Mouse (Mus musculus) cerebellum, adult 2 months (tissue): Measurements from ENCODE around the gene Tubb2b. TPM values are rescaled to one million over a fixed set of nuclear protein-coding genes. Genes with fewer than 3 reads are reported as not detected.
"Not testable (repeated sequence)": the region's sequence is repeated elsewhere in the genome, so short reads cannot be mapped to it uniquely, and the experiment has no call there.

Experiments
- DNase-seq, 2 experiments: peaks; one replicate each; pipeline ENCODE4 v3.0.0; 2021
- H3K27ac ChIP-seq: fragments of 200-500 bp; 2 replicates; pipeline ENCODE4 v1.5.1; 2012; ENCODE audit warnings: low read length, control low read depth, inconsistent platforms; ENCODE audit not compliant: insufficient read depth
- H3K27me3 ChIP-seq: fragments of 200-500 bp; 2 replicates; pipeline ENCODE4 v1.6.1; 2012; ENCODE audit warnings: inconsistent platforms, mild to moderate bottlenecking, low read length, moderate library complexity; ENCODE audit not compliant: control insufficient read depth, insufficient read depth
- H3K4me1 ChIP-seq: fragments of 200-500 bp; 2 replicates; pipeline ENCODE4 v1.6.1; 2011; ENCODE audit warnings: low read length; ENCODE audit not compliant: control insufficient read depth, insufficient read depth
- H3K4me3 ChIP-seq: fragments of 200-500 bp; replicated peaks from 2 replicates; pipeline ENCODE3; 2011; ENCODE audit warnings: mild to moderate bottlenecking, low read depth, low read length, control low read depth; ENCODE audit not compliant: insufficient read depth
- CTCF ChIP-seq: fragments of 200-500 bp; IDR thresholded peaks from 2 replicates; pipeline ENCODE4 v1.5.1; 2011; ENCODE audit warnings: low read depth, mild to moderate bottlenecking, control low read depth, low read length, moderate library complexity, borderline replicate concordance; ENCODE audit not compliant: insufficient read depth
- POLR2A ChIP-seq: fragments of 200-500 bp; IDR thresholded peaks from 2 replicates; pipeline ENCODE4 v1.6.1; 2011; ENCODE audit warnings: low read length, control low read depth, borderline replicate concordance; ENCODE audit not compliant: insufficient read depth
- WGBS: fragments of 180-500 bp; shearing (Covaris S2); methylation state at CpG from one replicate; pipeline ENCODE4 v1.1.7; 2018; 5-methylcytosine and 5-hydroxymethylcytosine counted together
- polyA plus RNA-seq: library from polyadenylated mRNA; depleted of rRNA; stranded (reverse); fragments of >200 nt; gene quantifications from 2 replicates; pipeline ENCODE4 v1.2.3, GENCODE M21; 2012

The Tubb2b gene
- polyA plus RNA-seq, 1 experiment, result 224 TPM

GRCm38 (mm10) chr13:34101247-34101646 lies 29.0 kb downstream of the Tubb2b start:
- Histone ChIP-seq H3K27me3 (no peaks in the 10 kb centered on the region), H3K27ac (no peak overlapping the region), H3K4me1 (no peaks in the 10 kb centered on the region), H3K4me3 (no peak overlapping the region)
- WGBS, result 92% methylated on average over 10 of the region's 10 CpGs
- DNase-seq, result no peak
- no peak for TF ChIP-seq CTCF
- no peak for TF ChIP-seq POLR2A

- no peak overlapping the region for H3K27ac ChIP-seq
- WGBS, result 76% methylated on average over 3 of the region's 3 CpGs
- no peaks in the 10 kb centered on the region for H3K27me3 ChIP-seq
- H3K4me3 ChIP-seq, result no peak overlapping the region
- TF ChIP-seq POLR2A (no peak), CTCF (no peak)
- no peak for DNase-seq
- no peaks in the 10 kb centered on the region for H3K4me1 ChIP-seq
Measured at GRCm38 (mm10) chr13:34100733-34101132, 29.5 kb downstream of the Tubb2b start.

GRCm38 (mm10) chr13:34097086-34097485 lies 33.2 kb downstream of the Tubb2b start:
- Histone ChIP-seq H3K4me1 (no peaks in the 10 kb centered on the region), H3K4me3 (no peak overlapping the region), H3K27me3 (no peaks in the 10 kb centered on the region), H3K27ac (no peak overlapping the region)
- DNase-seq, result no peak
- TF ChIP-seq POLR2A (no peak), CTCF (no peak)
- WGBS, result 36% methylated on average over 3 of the region's 3 CpGs

- no peaks in the 10 kb centered on the region for H3K4me1 ChIP-seq
- H3K27me3 ChIP-seq, result no peaks in the 10 kb centered on the region
- TF ChIP-seq POLR2A, result no peak
- no peak for TF ChIP-seq CTCF
- H3K4me3 ChIP-seq, result no peak overlapping the region
- DNase-seq, result no peak
- WGBS, result 65% methylated on average over 4 of the region's 4 CpGs
- no peak overlapping the region for H3K27ac ChIP-seq
Measured at GRCm38 (mm10) chr13:34096455-34096854, 33.8 kb downstream of the Tubb2b start.

GRCm38 (mm10) chr13:34095542-34096435 lies 34.5 kb downstream of the Tubb2b start:
- TF ChIP-seq POLR2A (no peak), CTCF (no peak)
- 23% methylated on average over 7 of the region's 7 CpGs for WGBS
- Histone ChIP-seq H3K27ac (no peak overlapping the region), H3K27me3 (no peaks in the 10 kb centered on the region), H3K4me1 (no peaks in the 10 kb centered on the region), H3K4me3 (no peak overlapping the region)
- DNase-seq, result peak in 1 of 2 experiments; percentile 38

- no peak for DNase-seq
- H3K27me3 ChIP-seq, result no peaks in the 10 kb centered on the region
- no peak overlapping the region for H3K27ac ChIP-seq
- H3K4me3 ChIP-seq, result no peak overlapping the region
- 72% methylated on average over 3 of the region's 3 CpGs for WGBS
- H3K4me1 ChIP-seq, result peaks cover 10% of the 10 kb centered on the region
- no peak for TF ChIP-seq CTCF
- TF ChIP-seq POLR2A, result no peak
Measured at GRCm38 (mm10) chr13:34089358-34089757, 40.9 kb downstream of the Tubb2b start.

- Histone ChIP-seq H3K4me1 (peaks cover 10% of the 10 kb centered on the region), H3K4me3 (no peak overlapping the region), H3K27me3 (no peaks in the 10 kb centered on the region), H3K27ac (no peak overlapping the region)
- 50% methylated on average over 7 of the region's 7 CpGs for WGBS
- DNase-seq, result no peak
- TF ChIP-seq POLR2A, result no peak
Measured at GRCm38 (mm10) chr13:34088871-34089288, 41.4 kb downstream of the Tubb2b start.

GRCm38 (mm10) chr13:34088201-34088649 lies 42.0 kb downstream of the Tubb2b start:
- not testable (repeated sequence) for H3K27me3 ChIP-seq, H3K27ac ChIP-seq

More at GRCm38 (mm10) chr13:34088201-34088649, 42.0 kb downstream of the Tubb2b start:
- WGBS, result 73% methylated on average over 5 of the region's 5 CpGs
- H3K4me1 ChIP-seq, H3K4me3 ChIP-seq, DNase-seq: not testable (repeated sequence)
